Mouse (Mus musculus) ovary, postnatal 10 days (tissue): ENCODE results near the gene F5.
"Not testable (repeated sequence)": the region's sequence is repeated elsewhere in the genome, so short reads cannot be mapped to it uniquely, and the experiment has no call there.

Source experiments
- DNase-seq: peaks from one replicate; pipeline ENCODE4 v3.0.0; 2022; ENCODE audit warnings: low spot score

F5 gene

GRCm38 (mm10) chr1:164231937-164232570 lies 80.4 kb downstream of the F5 start:
- not testable (repeated sequence) for DNase-seq

GRCm38 (mm10) chr1:164233447-164233846 lies 81.8 kb downstream of the F5 start:
- no peak for DNase-seq

- no peak for DNase-seq
Observed at GRCm38 (mm10) chr1:164235078-164235477, 83.4 kb downstream of the F5 start.

GRCm38 (mm10) chr1:164236078-164236477 lies 84.4 kb downstream of the F5 start:
- DNase-seq = no peak

- DNase-seq = no peak
Observed at GRCm38 (mm10) chr1:164241494-164241893, 89.9 kb downstream of the F5 start.

- no peak for DNase-seq
Observed at GRCm38 (mm10) chr1:164242809-164243208, 91.2 kb downstream of the F5 start.

- DNase-seq = no peak
Observed at GRCm38 (mm10) chr1:164247442-164247841, 95.8 kb downstream of the F5 start.

- DNase-seq = no peak
Observed at GRCm38 (mm10) chr1:164247971-164248370, 96.3 kb downstream of the F5 start.

GRCm38 (mm10) chr1:164248465-164249331 lies 97.1 kb downstream of the F5 start, which contains the start of gene Slc19a2:
Gene Slc19a2 (plus strand): TSS chr1:164249046.
- peak; percentile 90 for DNase-seq

GRCm38 (mm10) chr1:164249332-164249711 lies 97.7 kb downstream of the F5 start:
- no peak for DNase-seq

- DNase-seq = no peak
Observed at GRCm38 (mm10) chr1:164250391-164251150, 98.9 kb downstream of the F5 start.

- no peak for DNase-seq
Observed at GRCm38 (mm10) chr1:164251438-164251837, 99.8 kb downstream of the F5 start.

GRCm38 (mm10) chr1:164252551-164252950 lies 100.9 kb downstream of the F5 start:
- no peak for DNase-seq

GRCm38 (mm10) chr1:164254836-164255235 lies 103.2 kb downstream of the F5 start:
- no peak for DNase-seq

- DNase-seq = no peak
Observed at GRCm38 (mm10) chr1:164260171-164261028, 108.8 kb downstream of the F5 start.

GRCm38 (mm10) chr1:164261553-164261952 lies 109.9 kb downstream of the F5 start:
- no peak for DNase-seq
